Mouse (Mus musculus): Measurements from ENCODE around the gene Ubr1. TPM values are rescaled to one million over a fixed set of nuclear protein-coding genes. Genes with fewer than 3 reads are reported as not detected.

The Ubr1 gene
- polyA plus RNA-seq, 1 experiment from 2014 or later: 33.4 TPM

DNA sequence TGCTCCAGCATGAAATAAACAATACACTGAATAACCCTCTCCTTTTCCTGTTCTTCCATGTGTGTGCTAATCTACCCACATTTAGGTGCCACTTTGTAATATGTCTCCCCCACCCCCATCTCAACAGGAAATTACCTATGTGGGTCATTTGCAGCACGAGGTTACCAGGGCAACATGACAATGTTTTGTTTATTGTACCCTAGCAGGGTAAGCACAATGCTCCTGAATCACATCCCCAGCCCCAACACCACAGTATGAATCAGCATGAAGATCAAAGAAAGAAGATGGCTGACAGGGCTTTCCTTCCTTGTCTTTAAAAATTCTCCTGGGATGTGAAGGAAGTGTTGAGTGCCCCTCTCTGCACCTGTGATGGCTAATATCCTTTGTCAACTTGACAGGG, 117.9 kb downstream of the Ubr1 start:
- no peak overlapping the region for H3K4me3 ChIP-seq (ENCODE audit: low read length)
- no peaks in the 10 kb centered on the region for H3K9me3 ChIP-seq (ENCODE audit: control insufficient read depth, low read length)
- no peak for ATAC-seq
- peaks cover 5% of the 10 kb centered on the region for H3K4me1 ChIP-seq (ENCODE audit: control insufficient read depth, insufficient read depth, low read depth, low read length)
- 43% methylated on average over 1 of the region's 1 CpGs for WGBS
- no peaks in the 10 kb centered on the region for H3K27me3 ChIP-seq (replicated peaks; ENCODE audit: control insufficient read depth, insufficient read depth, low read length)
- no peak overlapping the region for H3K4me2 ChIP-seq (ENCODE audit: low read length)
- H3K36me3 ChIP-seq (ENCODE audit: control insufficient read depth, insufficient read depth, low read length): no peaks in the 10 kb centered on the region
- no peak overlapping the region for H3K9ac ChIP-seq (ENCODE audit: low read depth, low read length)
- no peak overlapping the region for H3K27ac ChIP-seq (ENCODE audit: low read depth, low read length)

DNA sequence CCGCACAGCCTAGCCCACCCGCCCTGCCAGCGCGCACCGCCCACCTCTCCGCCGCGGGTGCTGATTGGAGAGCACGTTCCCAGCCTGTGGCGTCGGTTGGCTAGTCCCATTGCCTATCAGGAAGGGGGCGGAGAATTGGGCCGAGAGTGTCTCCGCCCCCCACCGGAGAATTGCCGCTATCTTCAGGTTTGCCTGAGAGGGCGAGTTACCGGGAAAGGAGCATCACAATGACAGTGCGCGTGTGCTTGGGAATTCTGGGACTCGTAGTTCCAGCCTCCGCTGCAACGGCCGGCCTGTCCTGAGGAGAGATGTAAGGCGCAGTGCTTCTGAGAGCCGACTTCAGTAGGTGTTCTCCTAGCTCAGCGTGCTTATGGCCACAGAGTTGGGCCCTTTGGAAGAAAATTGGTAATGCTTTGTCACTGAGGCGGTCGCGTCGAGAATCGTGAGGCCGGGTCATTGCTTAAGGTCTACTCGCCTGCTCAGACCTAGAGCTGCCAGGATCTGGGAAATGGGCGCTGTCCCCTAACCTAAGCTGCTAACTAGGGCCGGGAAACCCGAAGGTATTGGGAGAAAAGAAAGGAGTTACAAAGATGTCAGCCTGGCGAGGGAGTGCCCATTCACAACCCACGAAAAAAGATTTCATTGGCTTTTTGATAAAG, 120.0 kb downstream of the Ubr1 start, which contains the start of gene Ttbk2:
TSS of gene Ttbk2 (minus strand) at position 181 of the 659 bp plus-strand sequence.
- H3K9ac ChIP-seq (ENCODE audit: low read depth, low read length): peak within 1 kb of the TSS; percentile 95
- peak within 1 kb of the TSS; percentile 93 for H3K4me3 ChIP-seq (ENCODE audit: low read length)
- no peaks in the 10 kb centered on the region for H3K36me3 ChIP-seq (ENCODE audit: control insufficient read depth, insufficient read depth, low read length)
- H3K9me3 ChIP-seq (ENCODE audit: control insufficient read depth, low read length): no peaks in the 10 kb centered on the region
- H3K4me1 ChIP-seq (ENCODE audit: control insufficient read depth, insufficient read depth, low read depth, low read length): peaks cover 6% of the 10 kb centered on the region
- no peaks in the 10 kb centered on the region for H3K27me3 ChIP-seq (replicated peaks; ENCODE audit: control insufficient read depth, insufficient read depth, low read length)
- WGBS: under 1% methylated on average over 39 of the region's 39 CpGs
- H3K27ac ChIP-seq (ENCODE audit: low read depth, low read length): peak within 1 kb of the TSS; percentile 90
- peak within 1 kb of the TSS; percentile 69 for H3K4me2 ChIP-seq (ENCODE audit: low read length)
- ATAC-seq: peak; percentile 100

DNA sequence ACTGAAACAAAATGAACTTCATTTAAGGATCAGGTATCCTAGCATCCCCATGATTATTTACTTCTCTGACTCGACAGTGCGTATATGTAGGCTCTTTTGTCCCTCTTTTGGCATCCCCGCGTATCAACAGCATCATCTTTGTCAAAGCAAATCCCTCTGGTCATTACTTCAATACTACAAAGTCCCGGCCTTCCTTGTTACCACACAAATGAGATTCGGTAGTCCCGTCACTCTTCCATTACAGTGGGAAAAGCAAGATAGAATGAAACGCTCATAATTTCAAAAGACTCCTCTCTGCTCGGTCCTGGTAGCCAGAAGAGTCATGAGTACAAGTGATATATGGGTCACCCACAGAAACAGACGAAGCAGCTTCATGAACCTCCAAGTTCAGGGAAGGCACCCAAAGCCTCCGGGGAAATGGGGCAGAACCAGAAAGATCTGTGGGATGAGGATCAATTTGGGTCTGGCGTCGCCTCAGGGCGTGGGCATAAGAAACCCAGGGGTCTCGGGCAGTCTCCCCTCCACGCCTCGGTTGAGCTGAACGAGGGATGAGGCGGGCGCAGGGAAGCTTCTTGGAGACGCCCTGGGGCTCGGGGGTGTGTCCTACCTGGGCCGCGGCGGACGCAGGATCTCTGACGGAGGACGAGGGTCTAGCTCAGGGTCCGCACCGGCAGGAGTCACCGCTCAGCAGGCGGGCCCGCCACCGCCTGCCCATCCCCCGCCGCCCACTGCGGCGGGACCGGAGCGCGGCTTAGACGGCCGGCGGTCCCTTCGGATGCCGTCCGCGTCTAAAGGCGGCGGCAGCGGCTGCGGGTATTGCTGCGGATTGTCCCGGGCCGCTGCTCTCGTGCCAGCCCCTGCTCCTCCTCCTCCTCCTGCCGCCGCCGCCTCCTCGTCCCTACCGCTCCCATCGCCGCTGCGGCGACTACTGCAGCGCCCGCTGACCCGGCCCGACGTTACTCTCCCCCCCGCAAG, 120.8 kb downstream of the Ubr1 start, which contains the start of gene Cdan1:
TSS of gene Cdan1 (minus strand) at position 680 of the 975 bp plus-strand sequence.
- Histone ChIP-seq H3K27ac (ENCODE audit: low read depth, low read length) (peak within 1 kb of the TSS; percentile 90), H3K4me3 (ENCODE audit: low read length) (peak within 1 kb of the TSS; percentile 93), H3K9ac (ENCODE audit: low read depth, low read length) (peak within 1 kb of the TSS; percentile 95), H3K4me1 (ENCODE audit: control insufficient read depth, insufficient read depth, low read depth, low read length) (peaks cover 6% of the 10 kb centered on the region), H3K36me3 (ENCODE audit: control insufficient read depth, insufficient read depth, low read length) (no peaks in the 10 kb centered on the region), H3K4me2 (ENCODE audit: low read length) (peak within 1 kb of the TSS; percentile 69), H3K27me3 (replicated peaks; ENCODE audit: control insufficient read depth, insufficient read depth, low read length) (no peaks in the 10 kb centered on the region), H3K9me3 (ENCODE audit: control insufficient read depth, low read length) (no peaks in the 10 kb centered on the region)
- ATAC-seq: peak; percentile 50
- under 1% methylated on average over 50 of the region's 71 CpGs for WGBS

GRCm38 (mm10) chr2:120845280-120845679, 125.2 kb downstream of the Ubr1 start:
- no peaks in the 10 kb centered on the region for H3K36me3 ChIP-seq (ENCODE audit: control insufficient read depth, insufficient read depth, low read length)
- peaks cover 6% of the 10 kb centered on the region for H3K4me1 ChIP-seq (ENCODE audit: control insufficient read depth, insufficient read depth, low read depth, low read length)
- H3K9ac ChIP-seq (ENCODE audit: low read depth, low read length): no peak overlapping the region
- no peak overlapping the region for H3K4me3 ChIP-seq (ENCODE audit: low read length)
- no peak overlapping the region for H3K4me2 ChIP-seq (ENCODE audit: low read length)
- no peaks in the 10 kb centered on the region for H3K27me3 ChIP-seq (replicated peaks; ENCODE audit: control insufficient read depth, insufficient read depth, low read length)
- H3K27ac ChIP-seq (ENCODE audit: low read depth, low read length): no peak overlapping the region
- 90% methylated on average over 1 of the region's 1 CpGs for WGBS
- H3K9me3 ChIP-seq (ENCODE audit: control insufficient read depth, low read length): no peaks in the 10 kb centered on the region
- no peak for ATAC-seq

DNA sequence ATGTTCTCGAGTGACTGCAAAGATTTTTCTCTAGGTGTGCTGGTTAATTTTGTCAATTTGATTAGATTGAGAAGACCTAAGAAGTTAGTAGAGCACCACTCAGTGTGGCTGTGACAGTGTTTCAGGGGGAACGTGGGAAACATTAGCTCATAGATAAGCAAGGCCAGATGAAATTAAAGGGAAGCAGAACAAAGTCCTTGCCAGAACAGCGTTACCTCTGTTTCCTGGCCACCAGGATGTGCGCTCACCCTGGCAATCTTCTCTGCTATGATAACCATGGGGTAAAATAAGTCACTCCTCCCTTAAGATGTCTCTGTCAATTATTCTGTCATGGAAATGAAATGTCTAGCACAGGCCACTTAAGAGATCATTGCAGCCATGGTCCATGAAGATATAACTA, 126.5 kb downstream of the Ubr1 start:
- no peak overlapping the region for H3K4me2 ChIP-seq (ENCODE audit: low read length)
- H3K9ac ChIP-seq (ENCODE audit: low read depth, low read length): no peak overlapping the region

DNA sequence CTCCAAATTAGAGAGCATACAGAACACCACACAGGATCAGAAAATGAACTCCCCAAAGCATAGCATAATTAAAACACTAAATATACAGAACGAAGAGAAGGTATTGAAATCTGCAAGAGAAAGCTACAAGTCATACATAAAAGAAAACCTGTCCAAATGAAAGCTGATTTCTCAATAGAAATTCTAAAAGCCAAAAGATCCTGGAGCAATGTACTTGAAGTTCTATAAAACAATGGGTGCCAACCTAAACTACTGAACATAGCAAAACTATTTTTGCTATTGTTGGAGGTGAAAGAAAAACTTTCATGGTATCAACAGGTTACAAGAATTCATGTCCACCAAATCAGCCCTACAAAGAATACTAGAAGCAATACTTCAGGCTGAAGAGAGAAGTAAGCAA, 129.3 kb downstream of the Ubr1 start:
- Histone ChIP-seq H3K27ac (ENCODE audit: low read depth, low read length) (no peak overlapping the region), H3K9me3 (ENCODE audit: control insufficient read depth, low read length) (peaks cover 3% of the 10 kb centered on the region; the same call in 1 of the 2 replicates), H3K9ac (ENCODE audit: low read depth, low read length) (no peak overlapping the region), H3K27me3 (replicated peaks; ENCODE audit: control insufficient read depth, insufficient read depth, low read length) (no peaks in the 10 kb centered on the region), H3K4me2 (ENCODE audit: low read length) (no peak overlapping the region), H3K36me3 (ENCODE audit: control insufficient read depth, insufficient read depth, low read length) (no peaks in the 10 kb centered on the region), H3K4me3 (ENCODE audit: low read length) (no peak overlapping the region), H3K4me1 (ENCODE audit: control insufficient read depth, insufficient read depth, low read depth, low read length) (no peaks in the 10 kb centered on the region)
- 84% methylated on average over 1 of the region's 1 CpGs for WGBS
- no peak for ATAC-seq

More for the DNA sequence above, 126.5 kb downstream of the Ubr1 start:
- no peak for ATAC-seq
- 86% methylated on average over 4 of the region's 4 CpGs for WGBS
- no peak overlapping the region for H3K27ac ChIP-seq (ENCODE audit: low read depth, low read length)
- H3K9me3 ChIP-seq (ENCODE audit: control insufficient read depth, low read length): no peaks in the 10 kb centered on the region
- H3K36me3 ChIP-seq (ENCODE audit: control insufficient read depth, insufficient read depth, low read length): no peaks in the 10 kb centered on the region
- no peaks in the 10 kb centered on the region for H3K27me3 ChIP-seq (replicated peaks; ENCODE audit: control insufficient read depth, insufficient read depth, low read length)
- H3K4me3 ChIP-seq (ENCODE audit: low read length): no peak overlapping the region
- H3K4me1 ChIP-seq (ENCODE audit: control insufficient read depth, insufficient read depth, low read depth, low read length): peaks cover 6% of the 10 kb centered on the region

- no peak for ATAC-seq
Observed at GRCm38 (mm10) chr2:120835167-120835566, 135.3 kb downstream of the Ubr1 start.

DNA sequence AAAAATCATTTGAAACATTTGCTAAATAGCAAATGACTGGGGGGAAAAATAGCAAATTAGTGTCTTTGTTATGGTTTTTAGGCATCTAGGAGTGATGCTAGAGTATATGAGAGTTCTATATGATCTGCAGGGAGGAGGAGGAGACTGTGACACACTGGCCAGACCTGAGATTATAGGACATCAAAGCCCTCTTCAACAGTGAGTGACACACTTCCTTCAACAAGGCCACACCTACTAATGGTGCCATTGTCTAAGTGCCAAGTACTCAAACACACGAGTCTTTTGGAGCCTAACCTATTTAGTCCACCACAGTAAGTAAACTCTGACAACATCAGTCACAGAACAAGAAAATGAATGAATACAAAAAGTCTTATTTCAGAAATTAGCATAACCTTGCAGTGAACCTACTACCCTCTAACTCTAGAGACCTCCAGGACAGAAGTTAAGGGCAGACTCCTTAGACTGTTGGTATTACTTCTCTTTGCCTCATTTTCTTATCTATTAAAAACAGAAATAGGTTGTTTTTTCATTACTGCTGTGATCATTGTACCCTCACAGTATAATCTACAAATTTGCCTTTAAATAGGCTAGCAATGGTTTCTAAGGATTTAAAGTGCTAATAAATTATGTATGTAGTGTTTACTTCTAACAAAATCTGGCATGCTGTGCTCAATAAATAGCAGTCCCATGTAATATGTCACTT, 143.4 kb downstream of the Ubr1 start:
- no peaks in the 10 kb centered on the region for H3K27me3 ChIP-seq (replicated peaks; ENCODE audit: control insufficient read depth, insufficient read depth, low read length)
- no peaks in the 10 kb centered on the region; the same call in 1 of the 2 replicates for H3K36me3 ChIP-seq (ENCODE audit: control insufficient read depth, insufficient read depth, low read length)
- no peak overlapping the region for H3K27ac ChIP-seq (ENCODE audit: low read depth, low read length)
- WGBS: 59% methylated on average over 1 of the region's 1 CpGs
- no peak for ATAC-seq
- H3K9ac ChIP-seq (ENCODE audit: low read depth, low read length): no peak overlapping the region
- no peak overlapping the region for H3K4me2 ChIP-seq (ENCODE audit: low read length)
- no peaks in the 10 kb centered on the region for H3K9me3 ChIP-seq (ENCODE audit: control insufficient read depth, low read length)
- H3K4me3 ChIP-seq (ENCODE audit: low read length): no peak overlapping the region
- no peaks in the 10 kb centered on the region for H3K4me1 ChIP-seq (ENCODE audit: control insufficient read depth, insufficient read depth, low read depth, low read length)

More at GRCm38 (mm10) chr2:120835167-120835566, 135.3 kb downstream of the Ubr1 start:
- Histone ChIP-seq H3K9me3 (ENCODE audit: control insufficient read depth, low read length) (peaks cover 5% of the 10 kb centered on the region; the same call in 1 of the 2 replicates), H3K4me2 (ENCODE audit: low read length) (no peak overlapping the region), H3K4me3 (ENCODE audit: low read length) (no peak overlapping the region), H3K36me3 (ENCODE audit: control insufficient read depth, insufficient read depth, low read length) (no peaks in the 10 kb centered on the region), H3K4me1 (ENCODE audit: control insufficient read depth, insufficient read depth, low read depth, low read length) (no peaks in the 10 kb centered on the region), H3K27ac (ENCODE audit: low read depth, low read length) (no peak overlapping the region), H3K27me3 (replicated peaks; ENCODE audit: control insufficient read depth, insufficient read depth, low read length) (no peaks in the 10 kb centered on the region), H3K9ac (ENCODE audit: low read depth, low read length) (no peak overlapping the region)
- 99% methylated on average over 4 of the region's 4 CpGs for WGBS

Measured in hindbrain, embryonic 16.5 days (tissue).